In the genomic region with DNA sequence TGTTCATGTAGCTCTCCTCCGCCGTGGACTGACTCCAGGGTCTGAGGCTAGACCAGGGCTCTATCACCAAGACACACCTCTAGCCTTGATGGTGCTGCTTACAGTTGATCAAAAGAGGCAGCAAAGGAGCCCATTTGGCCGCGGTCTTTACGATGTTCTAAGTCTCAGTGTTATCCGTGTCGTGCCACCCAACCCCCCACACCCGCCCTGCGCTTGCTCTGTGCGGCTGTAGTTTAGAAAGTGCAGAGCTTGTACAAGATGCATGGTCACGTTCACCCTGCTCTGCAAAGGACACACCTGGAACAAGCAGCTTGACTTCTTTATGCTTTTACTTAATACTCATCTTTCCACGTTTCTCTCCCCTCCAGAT, we compare ENCODE assay signal across 8 mouse cellular contexts. TPM values are rescaled to one million over a fixed set of nuclear protein-coding genes. Genes with fewer than 3 reads are reported as not detected.
DNase-seq lines count a peak whose midpoint lies in the region; ATAC-seq and TF ChIP-seq lines count a peak whose summit lies in the region.

No protein-coding gene starts in this region.

- H3K4me3 ChIP-seq in ES-Bruce4 (ENCODE audit: low read depth, low read length) = peak overlapping the region; percentile 52
- peak overlapping the region; percentile 58 for H3K4me3 ChIP-seq in liver, embryonic 12.5 days
- peak overlapping the region; percentile 39 for H3K4me3 ChIP-seq in small intestine, adult 2 months (ENCODE audit: low read depth, low read length)

- H3K9me3 ChIP-seq in ES-Bruce4 (replicated peaks; ENCODE audit: control insufficient read depth, insufficient read depth, low read length, poor library complexity, severe bottlenecking) = no peaks in the 10 kb centered on the region
- no peaks in the 10 kb centered on the region for H3K9me3 ChIP-seq in liver, embryonic 12.5 days (replicated peaks)

- H3K9ac ChIP-seq in ES-Bruce4 (ENCODE audit: low read depth, poor library complexity, severe bottlenecking) = peak overlapping the region; percentile 69
- H3K9ac ChIP-seq in liver, embryonic 12.5 days = peak overlapping the region; percentile 58

- peak; percentile 42 for ATAC-seq in granulocyte monocyte progenitor cell, adult 5-6 weeks (replicated peaks; ENCODE audit: poor library complexity, severe bottlenecking)
- peak; percentile 80 for ATAC-seq in liver, embryonic 12.5 days

- TF ChIP-seq CTCF in ES-Bruce4 (IDR thresholded peaks at IDR 0.05; ENCODE audit: low read depth, low read length) = no peak
- TF ChIP-seq CTCF in small intestine, adult 2 months (IDR thresholded peaks at IDR 0.05; ENCODE audit: extremely low read depth, insufficient read length, insufficient replicate concordance, low read depth, low read length) = no peak

- WGBS in liver, embryonic 12.5 days (ENCODE audit: insufficient replicate concordance) = 19% methylated on average over 12 of the region's 12 CpGs
- 29% methylated on average over 12 of the region's 12 CpGs for WGBS in small intestine, adult 2 months

- no peak for TF ChIP-seq POLR2A in ES-Bruce4 (IDR thresholded peaks at IDR 0.05; ENCODE audit: insufficient read depth, low read length)
- TF ChIP-seq POLR2A in small intestine, adult 2 months (IDR thresholded peaks at IDR 0.05; ENCODE audit: low read depth, low read length) = no peak

- peak overlapping the region; percentile 82 for H3K4me2 ChIP-seq in liver, embryonic 12.5 days

- H3K36me3 ChIP-seq in ES-Bruce4 (ENCODE audit: control insufficient read depth, insufficient read depth, low read length, poor library complexity, severe bottlenecking) = no peaks in the 10 kb centered on the region
- H3K36me3 ChIP-seq in liver, embryonic 12.5 days = no peaks in the 10 kb centered on the region
- no peaks in the 10 kb centered on the region for H3K36me3 ChIP-seq in small intestine, adult 2 months (ENCODE audit: control insufficient read depth, insufficient read depth, low read length)

- peak; percentile 14 to 42 for DNase-seq in adrenal gland, postnatal 36 days
- DNase-seq in adrenal gland, adult (ENCODE audit: inconsistent age in 2 of 2, low spot score in 1 of 2) = no peak
- no peak for DNase-seq in spleen, adult 18-20 months
- DNase-seq in left cerebral cortex, postnatal 25 days (ENCODE audit: low spot score in 2 of 2) = no peak

- no peaks in the 10 kb centered on the region for H3K4me1 ChIP-seq in ES-Bruce4 (ENCODE audit: control insufficient read depth, insufficient read depth, low read length)
- H3K4me1 ChIP-seq in liver, embryonic 12.5 days = peaks cover 22% of the 10 kb centered on the region
- 0 out of 2 replicates have a peak, but pooled peaks cover 4% of the 10 kb centered on the region for H3K4me1 ChIP-seq in small intestine, adult 2 months (ENCODE audit: control insufficient read depth, insufficient read depth, insufficient read length, low read length)

- intact Hi-C loops in left cerebral cortex, postnatal 25 days (cut with DNase I) = loop anchor here (1.0 to 2.0 kb wide), 2 partner anchors 17 to 39 kb away; no protein-coding TSS in a partner anchor

- H3K27ac ChIP-seq in ES-Bruce4 (ENCODE audit: insufficient read depth, low read length) = no peak overlapping the region
- H3K27ac ChIP-seq in liver, embryonic 12.5 days = peak overlapping the region; percentile 72
- peak overlapping the region; percentile 23; the same call in 1 of the 2 replicates for H3K27ac ChIP-seq in small intestine, adult 2 months (ENCODE audit: insufficient read depth, low read depth, low read length)

- no peaks in the 10 kb centered on the region for H3K27me3 ChIP-seq in ES-Bruce4 (ENCODE audit: control insufficient read depth, insufficient read depth, low read length, poor library complexity, severe bottlenecking)
- no peaks in the 10 kb centered on the region for H3K27me3 ChIP-seq in liver, embryonic 12.5 days (replicated peaks)
- H3K27me3 ChIP-seq in small intestine, adult 2 months (ENCODE audit: control insufficient read depth, insufficient read depth, low read length) = no peaks in the 10 kb centered on the region

- no peak for TF ChIP-seq EP300 in ES-Bruce4 (IDR thresholded peaks at IDR 0.05; ENCODE audit: insufficient read depth, low read depth, low read length)

RNA-seq across cellular contexts. Expression of a gene that starts 11.6 kb away (rescaled TPM):
- 10 to 100 TPM; 20.9 to 21.4 TPM for total RNA-seq in adrenal gland, postnatal 36 days (2021)
- 20.8 and 22.1 TPM in 2 replicates for polyA plus RNA-seq in ES-Bruce4 (2011; ENCODE audit: insufficient read depth, insufficient read length, low read depth, missing spikeins)
- total RNA-seq in granulocyte monocyte progenitor cell, adult 5-6 weeks (2014; fragmentation: Nextera tagmentation) = 1.5 and 3.4 TPM in 2 replicates
- total RNA-seq in granulocyte monocyte progenitor cell, adult 5-6 weeks (2017) = 1.2 and 1.7 TPM in 2 replicates
- polyA plus RNA-seq in liver, embryonic 12.5 days (2016; fragmentation: Nextera tagmentation; extraction: Ambion mirVana) = 8.1 and 8.4 TPM in 2 replicates
- polyA plus RNA-seq in small intestine, adult 2 months (2012; rRNA removed) = 2.8 and 8.8 TPM in 2 replicates
- total RNA-seq in left cerebral cortex, postnatal 25 days (2021) = 1 to 10 TPM; 4.3 to 6.8 TPM

RNA-seq across cellular contexts. Expression of a gene that starts 28.6 kb away (rescaled TPM):
- 100 to 1,000 TPM; 893 to 924 TPM for total RNA-seq in adrenal gland, postnatal 36 days (2021)
- polyA plus RNA-seq in ES-Bruce4 (2011; ENCODE audit: insufficient read depth, insufficient read length, low read depth, missing spikeins) = 2,690 and 2,954 TPM in 2 replicates
- 3,886 and 3,908 TPM in 2 replicates for total RNA-seq in granulocyte monocyte progenitor cell, adult 5-6 weeks (2014; fragmentation: Nextera tagmentation)
- 1,184 and 1,551 TPM in 2 replicates for total RNA-seq in granulocyte monocyte progenitor cell, adult 5-6 weeks (2017)
- polyA plus RNA-seq in liver, embryonic 12.5 days (2016; fragmentation: Nextera tagmentation; extraction: Ambion mirVana) = 704 and 734 TPM in 2 replicates
- 151 and 167 TPM in 2 replicates for polyA plus RNA-seq in small intestine, adult 2 months (2012; rRNA removed)
- 100 to 1,000 TPM; 352 to 391 TPM for total RNA-seq in left cerebral cortex, postnatal 25 days (2021)

Comparison
In these comparisons a context has a peak if more than half of its experiments do, and no peak if none do; other contexts are left out.
1. DNase-seq: peak in adrenal gland, postnatal 36 days (2 of 2); none in adrenal gland, adult (0 of 2), spleen, adult 18-20 months (0 of 2) and left cerebral cortex, postnatal 25 days (0 of 2).
2. Peak in every context shown above with its lines, with median percentiles within 50 percentile points of each other: H3K4me3 ChIP-seq.